8 mouse cellular contexts compared by ENCODE assay signal in genomic region chr8:95351461-95351860, GRCm38 (mm10). TPM values are rescaled to one million over a fixed set of nuclear protein-coding genes. Genes with fewer than 3 reads are reported as not detected.
A peak's percentile ranks its signal among the peaks of the same experiment; 100 is the strongest.
DNase-seq lines count a peak whose midpoint lies in the region; ATAC-seq lines count a peak whose summit lies in the region.

No protein-coding gene starts in this region.

- WGBS in hindbrain, embryonic 14.5 days, result 2% methylated on average over 15 of the region's 15 CpGs

- peak overlapping the region; percentile 85 for H3K4me3 ChIP-seq in brown adipose tissue, adult 24 weeks (ENCODE audit: insufficient read depth, low read depth, low read length)
- H3K4me3 ChIP-seq in hindbrain, embryonic 14.5 days (replicated peaks; ENCODE audit: low read length), result peak overlapping the region; percentile 93

- no peaks in the 10 kb centered on the region for H3K9me3 ChIP-seq in hindbrain, embryonic 14.5 days (ENCODE audit: control insufficient read depth, low read length)

- ATAC-seq in hindbrain, embryonic 14.5 days (ENCODE audit: low FRiP score), result 0 out of 2 replicates have a peak, but pooled peaks have one; percentile 25

- no peak overlapping the region for H3K27ac ChIP-seq in brown adipose tissue, adult 24 weeks (replicated peaks; ENCODE audit: low read depth, low read length)
- no peak overlapping the region for H3K27ac ChIP-seq in hindbrain, embryonic 14.5 days

- H3K27me3 ChIP-seq in hindbrain, embryonic 14.5 days (ENCODE audit: control insufficient read depth, insufficient read depth, low read length), result no peaks in the 10 kb centered on the region

- DNase-seq in Muller cell, postnatal 12 days (ENCODE audit: inconsistent ontology term), result peak; percentile 50
- DNase-seq in hindbrain, embryonic 14.5 days (ENCODE audit: low spot score), result peak; percentile 64
- peak; percentile 56 for DNase-seq in mesoderm, embryonic 11.5 days (ENCODE audit: low read depth, low spot score)
- no peak for DNase-seq in thymus, adult 18-20 months
- DNase-seq in urinary bladder, adult 18-20 months (ENCODE audit: low spot score in 2 of 2), result no peak
- no peak for DNase-seq in c-Kit-positive CD71-positive TER-119-positive erythroid progenitor cells, embryonic 14.5 days (ENCODE audit: low spot score)
- no peak for DNase-seq in spleen, adult 18-20 months

- H3K9ac ChIP-seq in hindbrain, embryonic 14.5 days, result no peak overlapping the region

- H3K4me1 ChIP-seq in brown adipose tissue, adult 24 weeks (ENCODE audit: control insufficient read depth, insufficient read depth, insufficient read length, low read length), result peaks cover 24% of the 10 kb centered on the region
- H3K4me1 ChIP-seq in hindbrain, embryonic 14.5 days (replicated peaks; ENCODE audit: control insufficient read depth, insufficient read depth, low read length), result peaks cover 42% of the 10 kb centered on the region

- peaks cover under 1% of the 10 kb centered on the region; the same call in 1 of the 2 replicates for H3K36me3 ChIP-seq in hindbrain, embryonic 14.5 days (replicated peaks; ENCODE audit: control insufficient read depth, insufficient read depth)

- peak overlapping the region; percentile 96 for H3K4me2 ChIP-seq in hindbrain, embryonic 14.5 days (replicated peaks)

RNA-seq across cellular contexts. Expression of gene Mmp15, which starts 0.6 kb away (rescaled TPM):
- 6.1 and 6.5 TPM in 2 replicates for polyA plus RNA-seq in brown adipose tissue, adult 24 weeks (2012; ENCODE audit: insufficient read depth, insufficient read length, missing spikeins)
- polyA plus RNA-seq in hindbrain, embryonic 14.5 days (2014; fragmentation: Nextera tagmentation; extraction: Ambion mirVana), result 24.6 and 26.5 TPM in 2 replicates

RNA-seq across cellular contexts. Expression of gene Usb1, which starts 19.4 kb away (rescaled TPM):
- 8.4 and 8.6 TPM in 2 replicates for polyA plus RNA-seq in brown adipose tissue, adult 24 weeks (2012; ENCODE audit: insufficient read depth, insufficient read length, missing spikeins)
- 31.0 and 32.3 TPM in 2 replicates for polyA plus RNA-seq in hindbrain, embryonic 14.5 days (2014; fragmentation: Nextera tagmentation; extraction: Ambion mirVana)

RNA-seq across cellular contexts. Expression of gene Zfp319, which starts 19.7 kb away (rescaled TPM):
- 1.3 and 2.1 TPM in 2 replicates for polyA plus RNA-seq in brown adipose tissue, adult 24 weeks (2012; ENCODE audit: insufficient read depth, insufficient read length, missing spikeins)
- polyA plus RNA-seq in hindbrain, embryonic 14.5 days (2014; fragmentation: Nextera tagmentation; extraction: Ambion mirVana), result 14.2 and 15.9 TPM in 2 replicates

RNA-seq across cellular contexts. Expression of gene Tepp, which starts 41.1 kb away (rescaled TPM):
- polyA plus RNA-seq in brown adipose tissue, adult 24 weeks (2012; ENCODE audit: insufficient read depth, insufficient read length, missing spikeins), result not detected in 2 replicates
- 2.2 and 2.9 TPM in 2 replicates for polyA plus RNA-seq in hindbrain, embryonic 14.5 days (2014; fragmentation: Nextera tagmentation; extraction: Ambion mirVana)

RNA-seq across cellular contexts. Expression of gene Cngb1, which starts 45.1 kb away (rescaled TPM):
- 1.7 TPM in 1 of 2 replicates, not detected in the other for polyA plus RNA-seq in brown adipose tissue, adult 24 weeks (2012; ENCODE audit: insufficient read depth, insufficient read length, missing spikeins)
- polyA plus RNA-seq in hindbrain, embryonic 14.5 days (2014; fragmentation: Nextera tagmentation; extraction: Ambion mirVana), result 0.18 and 0.44 TPM in 2 replicates

Comparison
In these comparisons a context has a peak if more than half of its experiments do, and no peak if none do; other contexts are left out.
1. DNase-seq: peak in Muller cell, postnatal 12 days (single experiment), hindbrain, embryonic 14.5 days (single experiment) and mesoderm, embryonic 11.5 days (single experiment); none in thymus, adult 18-20 months (0 of 2), urinary bladder, adult 18-20 months (0 of 2), c-Kit-positive CD71-positive TER-119-positive erythroid progenitor cells, embryonic 14.5 days (single experiment) and spleen, adult 18-20 months (0 of 2).